Mouse (Mus musculus) midbrain, embryonic 10.5 days (tissue): ENCODE results near the gene Tanc1. TPM values are rescaled to one million over a fixed set of nuclear protein-coding genes. Genes with fewer than 3 reads are reported as not detected.

ENCODE experiments used
- DNase-seq: peaks from one replicate; pipeline ENCODE4 v3.0.0-alpha.2; 2017; ENCODE audit warnings: low spot score
- H3K27ac ChIP-seq: fragments of 300-500 bp; sonication (generic); replicated peaks from 2 replicates; pipeline ENCODE4 v1.5.1; 2016; ENCODE audit warnings: mild to moderate bottlenecking
- H3K27me3 ChIP-seq: fragments of 300-500 bp; sonication (generic); 2 replicates; pipeline ENCODE4 v1.6.1; 2016; ENCODE audit warnings: low read depth, mild to moderate bottlenecking; ENCODE audit not compliant: poor library complexity, severe bottlenecking
- H3K36me3 ChIP-seq: fragments of 300-500 bp; sonication (generic); 2 replicates; pipeline ENCODE4 v1.6.1; 2016; ENCODE audit warnings: mild to moderate bottlenecking, moderate library complexity
- H3K4me1 ChIP-seq: fragments of 300-500 bp; sonication (generic); 2 replicates; pipeline ENCODE4 v1.6.1; 2016
- H3K4me3 ChIP-seq: fragments of 300-500 bp; sonication (generic); 2 replicates; pipeline ENCODE4 v1.5.1; 2016; ENCODE audit warnings: mild to moderate bottlenecking, moderate library complexity
- H3K9me3 ChIP-seq: fragments of 300-500 bp; sonication (generic); replicated peaks from 2 replicates; pipeline ENCODE4 v1.6.1; 2016; ENCODE audit warnings: mild to moderate bottlenecking
- WGBS: fragments of 180-500 bp; shearing (Covaris S2); methylation state at CpG from one replicate; pipeline ENCODE4 v1.1.7; 2016; 5-methylcytosine and 5-hydroxymethylcytosine counted together
- polyA plus RNA-seq: library from polyadenylated mRNA; unstranded; fragments of >200 nt; fragmentation: Nextera tagmentation; extraction: Ambion mirVana; gene quantifications from 2 replicates; pipeline ENCODE4 v1.2.1, GENCODE M21; 2016

Tanc1 gene
- polyA plus RNA-seq, 1 experiment from 2014 or later, result 11.9 TPM

GRCm38 (mm10) chr2:59889699-59890098 lies 277.9 kb downstream of the Tanc1 start:
- H3K27ac ChIP-seq, result no peak overlapping the region
- DNase-seq, result no peak
- no peaks in the 10 kb centered on the region for H3K4me1 ChIP-seq
- H3K9me3 ChIP-seq, result no peaks in the 10 kb centered on the region
- H3K27me3 ChIP-seq, result no peaks in the 10 kb centered on the region
- H3K4me3 ChIP-seq, result no peak overlapping the region
- 88% methylated on average over 6 of the region's 6 CpGs for WGBS
- peaks cover 30% of the 10 kb centered on the region for H3K36me3 ChIP-seq

Other genes starting within 250 kb of the Tanc1 start
- gene Dapl1, start 127.4 kb upstream of the Tanc1 start, polyA plus RNA-seq, result 0.84 and 1.8 TPM in 2 replicates